Comparison of ENCODE assay signal across 9 mouse cellular contexts in the genomic region with DNA sequence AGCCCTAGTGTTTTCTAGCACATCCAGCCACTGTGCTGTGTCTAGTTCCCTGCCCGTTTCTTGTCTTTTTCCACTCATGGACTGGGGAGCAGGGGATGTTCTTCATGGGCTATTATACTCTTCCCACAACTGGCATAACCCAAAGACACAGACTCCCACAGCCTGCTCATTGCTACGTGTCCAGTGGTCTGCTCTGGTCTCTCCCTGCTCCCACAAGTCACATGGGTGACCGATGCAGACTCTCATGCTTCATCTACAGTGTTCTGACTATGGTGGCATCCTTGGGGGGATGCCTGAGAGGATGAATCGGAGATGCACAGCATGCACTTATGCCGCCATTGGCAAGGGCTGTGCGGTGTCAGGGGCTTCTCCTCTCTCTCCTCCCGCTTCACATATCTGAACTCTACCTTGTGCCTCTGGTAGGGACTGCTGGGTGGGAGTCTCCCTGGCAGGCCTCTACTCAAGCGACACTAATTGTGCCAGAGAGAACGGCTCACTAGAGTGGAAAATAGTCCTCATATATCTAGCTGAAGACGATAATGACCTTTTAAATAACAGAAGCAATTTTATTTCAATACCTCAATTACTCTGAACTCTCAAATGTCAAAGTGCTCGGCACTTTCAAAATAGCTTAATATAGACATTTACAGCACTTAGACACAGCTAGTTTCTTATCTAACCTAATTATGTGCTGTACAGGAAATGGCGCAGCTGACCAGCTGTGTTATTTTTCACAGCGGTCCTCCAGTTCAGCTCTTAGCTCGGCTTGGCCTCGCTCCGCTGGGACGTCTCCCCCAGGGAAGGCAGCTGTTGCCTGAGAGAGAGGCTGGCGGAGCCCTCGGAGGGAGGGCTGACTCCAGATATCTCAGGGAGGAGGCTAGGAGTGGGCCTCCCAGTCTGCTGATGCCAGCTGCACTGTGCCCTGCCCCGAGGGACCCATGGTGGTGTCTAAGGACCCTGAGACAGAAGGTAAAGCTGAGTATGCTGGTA. TPM values are rescaled to one million over a fixed set of nuclear protein-coding genes. Genes with fewer than 3 reads are reported as not detected.
DNase-seq lines count a peak whose midpoint lies in the region; ATAC-seq and TF ChIP-seq lines count a peak whose summit lies in the region.
"Had no signal": no experiment of that assay in that cellular context is flagged by ENCODE, and none has a peak within 500 bp of the region (broad histone marks: within the 10 kb centered on the region; RNA-seq: fewer than 3 reads in every experiment).

No protein-coding gene starts in this region.

- H3K4me2 ChIP-seq in forebrain, embryonic 11.5 days (ENCODE audit: low read depth, low read length, severe bottlenecking) = no peak overlapping the region
- H3K4me2 ChIP-seq in heart, embryonic 16.5 days (ENCODE audit: low read depth, low read length) = peak overlapping the region; percentile 40
- no peak overlapping the region for H3K4me2 ChIP-seq in kidney, postnatal 0 days (ENCODE audit: low read length)
- no peak overlapping the region for H3K4me2 ChIP-seq in midbrain, embryonic 15.5 days

- no peaks in the 10 kb centered on the region for H3K4me1 ChIP-seq in forebrain, embryonic 11.5 days (replicated peaks; ENCODE audit: control insufficient read depth, insufficient read depth, low read length)
- H3K4me1 ChIP-seq in heart, embryonic 16.5 days (ENCODE audit: control insufficient read depth, insufficient read depth, low read length) = peaks cover 21% of the 10 kb centered on the region
- H3K4me1 ChIP-seq in kidney, postnatal 0 days (replicated peaks; ENCODE audit: insufficient read depth, low read length) = peaks cover 6% of the 10 kb centered on the region
- H3K4me1 ChIP-seq in midbrain, embryonic 15.5 days = peaks cover 7% of the 10 kb centered on the region

- no peak for TF ChIP-seq CTCF in kidney, postnatal 0 days (IDR thresholded peaks at IDR 0.05; ENCODE audit: low read depth)

- H3K9ac ChIP-seq in forebrain, embryonic 11.5 days (ENCODE audit: low read length) = no peak overlapping the region
- peak overlapping the region; percentile 28; the same call in 1 of the 2 replicates for H3K9ac ChIP-seq in heart, embryonic 16.5 days (ENCODE audit: low read length)
- no peak overlapping the region for H3K9ac ChIP-seq in kidney, postnatal 0 days (ENCODE audit: low read depth, low read length)
- no peak overlapping the region for H3K9ac ChIP-seq in midbrain, embryonic 15.5 days

- WGBS in forebrain, embryonic 11.5 days = 61% methylated on average over 20 of the region's 20 CpGs
- WGBS in heart, embryonic 16.5 days = 37% methylated on average over 20 of the region's 20 CpGs
- WGBS in kidney, postnatal 0 days = 15% methylated on average over 20 of the region's 20 CpGs
- 55% methylated on average over 20 of the region's 20 CpGs for WGBS in midbrain, embryonic 15.5 days

- H3K9me3 ChIP-seq in forebrain, embryonic 11.5 days (ENCODE audit: control insufficient read depth, low read length) = no peaks in the 10 kb centered on the region
- H3K9me3 ChIP-seq in heart, embryonic 16.5 days (replicated peaks; ENCODE audit: control insufficient read depth, low read length) = no peaks in the 10 kb centered on the region
- no peaks in the 10 kb centered on the region for H3K9me3 ChIP-seq in kidney, postnatal 0 days (replicated peaks; ENCODE audit: low read length)
- H3K9me3 ChIP-seq in midbrain, embryonic 15.5 days = no peaks in the 10 kb centered on the region

- no peaks in the 10 kb centered on the region for H3K36me3 ChIP-seq in forebrain, embryonic 11.5 days (ENCODE audit: control insufficient read depth, insufficient read depth, low read length)
- no peaks in the 10 kb centered on the region for H3K36me3 ChIP-seq in heart, embryonic 16.5 days (ENCODE audit: control insufficient read depth, insufficient read depth)
- no peaks in the 10 kb centered on the region for H3K36me3 ChIP-seq in kidney, postnatal 0 days (ENCODE audit: insufficient read depth, low read length)
- no peaks in the 10 kb centered on the region for H3K36me3 ChIP-seq in midbrain, embryonic 15.5 days (replicated peaks)

- DNase-seq in cerebellum, postnatal 10 days = peak; percentile 15 to 33
- DNase-seq in cerebellum, postnatal 25 days = no peak
- no peak for DNase-seq in forebrain, embryonic 11.5 days (ENCODE audit: low spot score)
- DNase-seq in kidney, postnatal 0 days (ENCODE audit: low spot score) = peak; percentile 93
- DNase-seq in cerebellum, postnatal 14 days = no peak
- DNase-seq in left cerebral cortex, adult 11 months (ENCODE audit: low spot score) = no peak

- no peak overlapping the region for H3K27ac ChIP-seq in forebrain, embryonic 11.5 days (ENCODE audit: low read depth, low read length)
- peak overlapping the region; percentile 80 for H3K27ac ChIP-seq in heart, embryonic 16.5 days (ENCODE audit: low read length)
- peak overlapping the region; percentile 76 for H3K27ac ChIP-seq in kidney, postnatal 0 days
- H3K27ac ChIP-seq in midbrain, embryonic 15.5 days = peak overlapping the region; percentile 21; the same call in 1 of the 2 replicates

- H3K27me3 ChIP-seq in forebrain, embryonic 11.5 days (ENCODE audit: control insufficient read depth, insufficient read depth, low read length) = no peaks in the 10 kb centered on the region
- no peaks in the 10 kb centered on the region for H3K27me3 ChIP-seq in heart, embryonic 16.5 days (ENCODE audit: control insufficient read depth, insufficient read depth, low read length)
- 0 out of 2 replicates have a peak, but pooled peaks cover 8% of the 10 kb centered on the region for H3K27me3 ChIP-seq in kidney, postnatal 0 days (ENCODE audit: insufficient read depth, low read length)
- no peaks in the 10 kb centered on the region for H3K27me3 ChIP-seq in midbrain, embryonic 15.5 days (replicated peaks)

- no peak overlapping the region for H3K4me3 ChIP-seq in forebrain, embryonic 11.5 days (ENCODE audit: low read depth, low read length)
- H3K4me3 ChIP-seq in heart, embryonic 16.5 days (ENCODE audit: low read length) = no peak overlapping the region
- no peak overlapping the region for H3K4me3 ChIP-seq in kidney, postnatal 0 days (replicated peaks; ENCODE audit: low read depth, low read length)
- H3K4me3 ChIP-seq in midbrain, embryonic 15.5 days = no peak overlapping the region

- peak; percentile 65 for ATAC-seq in forebrain, embryonic 11.5 days (replicated peaks; ENCODE audit: low FRiP score)
- ATAC-seq in heart, embryonic 16.5 days (replicated peaks; ENCODE audit: extremely low read depth, insufficient read depth, low FRiP score) = peak; percentile 77
- ATAC-seq in kidney, postnatal 0 days (replicated peaks; ENCODE audit: low FRiP score, low read depth) = peak; percentile 81
- peak; percentile 60 for ATAC-seq in midbrain, embryonic 15.5 days (replicated peaks)

RNA-seq across cellular contexts. Expression of gene Lrrc18, which starts 40.6 kb away (rescaled TPM):
- polyA plus RNA-seq in forebrain, embryonic 11.5 days (2014; fragmentation: Nextera tagmentation; extraction: Ambion mirVana) = 0.35 TPM in 1 of 2 replicates, not detected in the other
- 0.26 and 0.28 TPM in 2 replicates for polyA plus RNA-seq in heart, embryonic 16.5 days (2015; fragmentation: Nextera tagmentation; extraction: Ambion mirVana)
- 0.56 and 0.72 TPM in 2 replicates for polyA plus RNA-seq in kidney, postnatal 0 days (2015; fragmentation: Nextera tagmentation; extraction: Ambion mirVana)
- polyA plus RNA-seq in midbrain, embryonic 15.5 days (2015; fragmentation: Nextera tagmentation; extraction: Ambion mirVana) = 0.38 and 0.61 TPM in 2 replicates
- polyA plus RNA-seq: C2C12 had no signal

Comparison
In these comparisons a context has a peak if more than half of its experiments do, and no peak if none do; other contexts are left out.
1. DNase-seq: peak in cerebellum, postnatal 10 days (2 of 2) and kidney, postnatal 0 days (single experiment); none in cerebellum, postnatal 25 days (0 of 2), forebrain, embryonic 11.5 days (single experiment), cerebellum, postnatal 14 days (0 of 2) and left cerebral cortex, adult 11 months (single experiment).
2. Peak in every context shown above with its lines, with median percentiles within 50 percentile points of each other: ATAC-seq.